Mouse (Mus musculus): Measurements from ENCODE around the gene Klhdc4. TPM values are rescaled to one million over a fixed set of nuclear protein-coding genes. Genes with fewer than 3 reads are reported as not detected.

Gene Klhdc4
- polyA plus RNA-seq, 1 experiment from 2014 or later, result 27.7 TPM

DNA sequence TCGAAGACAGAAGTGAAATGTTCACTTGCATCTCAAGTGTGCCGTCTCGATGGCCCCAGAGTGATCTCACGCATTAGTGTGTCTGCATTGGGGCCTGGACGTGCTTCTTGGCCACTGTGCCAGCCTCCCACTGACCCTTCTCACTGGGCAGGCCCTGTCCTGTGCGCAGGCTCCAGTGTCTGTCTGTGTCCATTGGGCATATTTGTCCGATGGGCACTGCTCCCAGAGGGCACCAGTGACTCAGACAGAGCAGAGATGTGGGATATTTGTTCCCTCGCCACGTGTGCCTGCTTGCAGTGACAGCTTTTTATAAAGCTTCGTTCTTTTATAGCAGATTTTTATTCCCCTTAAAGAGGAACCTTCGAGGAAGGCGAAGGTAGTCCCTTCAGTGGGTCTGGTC lies 55.5 kb downstream of the Klhdc4 start:
- H3K4me1 ChIP-seq (replicated peaks), result no peaks in the 10 kb centered on the region
- ATAC-seq (ENCODE audit: insufficient number of reproducible peaks, low FRiP score), result no peak
- no peak overlapping the region for H3K4me3 ChIP-seq
- H3K36me3 ChIP-seq, result no peaks in the 10 kb centered on the region
- no peak overlapping the region for H3K9ac ChIP-seq
- H3K4me2 ChIP-seq, result no peak overlapping the region
- H3K27ac ChIP-seq (ENCODE audit: poor library complexity, severe bottlenecking), result no peak overlapping the region
- peaks cover 8% of the 10 kb centered on the region; the same call in 1 of the 2 replicates for H3K27me3 ChIP-seq (replicated peaks)
- 81% methylated on average over 12 of the region's 12 CpGs for WGBS
- H3K9me3 ChIP-seq (replicated peaks), result no peaks in the 10 kb centered on the region

DNA sequence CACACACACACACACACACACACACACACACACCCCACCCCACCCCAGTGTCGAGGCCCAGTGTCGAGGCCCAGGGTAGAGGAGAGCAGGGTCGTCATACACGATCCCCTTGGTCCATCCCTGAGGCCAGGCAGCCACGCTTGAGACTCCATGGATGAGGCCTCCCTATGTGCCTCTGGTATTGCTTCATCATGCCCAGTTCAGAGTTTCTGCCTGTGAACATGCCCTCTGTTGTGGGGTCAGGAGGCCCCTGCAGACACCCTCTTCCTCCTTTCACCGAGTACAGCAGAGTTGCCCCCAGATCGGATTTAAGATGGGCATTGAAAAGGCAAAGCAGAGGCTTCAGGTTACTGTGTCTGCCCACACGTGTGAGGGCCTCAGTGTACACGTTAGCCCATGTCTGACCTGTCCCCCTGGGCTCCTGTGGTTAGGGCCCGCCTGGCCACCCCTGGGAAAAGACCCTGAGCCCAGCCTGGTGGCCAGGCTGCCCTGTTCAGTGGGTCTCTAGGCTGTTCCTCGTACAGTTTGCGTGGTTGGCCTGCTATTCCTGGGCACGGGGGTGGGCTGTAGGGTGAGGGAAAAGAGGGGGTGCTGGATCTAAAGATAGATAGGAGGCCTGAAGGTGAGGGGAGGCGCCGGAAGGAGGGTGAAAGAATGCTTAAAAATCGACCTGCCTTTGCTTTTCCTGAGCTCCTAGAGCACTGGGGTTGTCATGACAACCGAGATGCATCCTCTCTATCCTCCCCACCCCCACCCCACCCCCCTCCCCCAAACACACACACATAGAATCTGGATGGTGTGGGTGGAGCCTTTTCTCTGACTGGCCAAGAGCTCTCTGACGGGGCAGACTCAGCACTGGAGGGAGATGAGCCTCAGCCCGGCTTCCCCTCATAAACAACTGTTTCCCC lies 58.3 kb downstream of the Klhdc4 start:
- Histone ChIP-seq H3K27me3 (replicated peaks) (peaks cover 21% of the 10 kb centered on the region; the same call in 1 of the 2 replicates), H3K27ac (ENCODE audit: poor library complexity, severe bottlenecking) (no peak overlapping the region), H3K36me3 (no peaks in the 10 kb centered on the region), H3K9ac (no peak overlapping the region), H3K4me3 (no peak overlapping the region), H3K9me3 (replicated peaks) (no peaks in the 10 kb centered on the region), H3K4me1 (replicated peaks) (no peaks in the 10 kb centered on the region), H3K4me2 (no peak overlapping the region)
- ATAC-seq (ENCODE audit: insufficient number of reproducible peaks, low FRiP score), result no peak
- WGBS, result 43% methylated on average over 19 of the region's 19 CpGs

DNA sequence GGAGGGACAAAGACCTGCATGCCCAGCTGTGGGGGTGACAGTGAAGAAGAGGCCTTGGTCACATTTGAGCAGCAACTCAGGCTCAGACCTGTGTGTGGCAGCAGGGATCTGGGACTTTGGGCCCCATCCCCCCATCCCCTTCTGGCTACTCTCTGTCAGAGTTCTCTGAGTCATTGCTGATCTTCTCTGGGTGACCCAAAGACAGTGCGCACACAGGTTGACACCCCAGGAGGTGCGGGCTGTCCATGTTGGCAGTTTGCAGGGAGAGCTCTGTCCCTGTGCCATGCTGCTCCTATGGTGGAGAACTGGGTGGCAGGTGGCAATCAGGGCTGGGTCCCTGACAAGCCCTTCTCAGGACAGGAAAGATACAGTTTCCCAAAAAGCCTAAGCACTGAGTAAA lies 59.7 kb downstream of the Klhdc4 start:
- Histone ChIP-seq H3K36me3 (no peaks in the 10 kb centered on the region), H3K27ac (ENCODE audit: poor library complexity, severe bottlenecking) (no peak overlapping the region), H3K27me3 (replicated peaks) (peaks cover 28% of the 10 kb centered on the region; the same call in 1 of the 2 replicates), H3K4me2 (no peak overlapping the region), H3K4me1 (replicated peaks) (no peaks in the 10 kb centered on the region), H3K9ac (no peak overlapping the region), H3K9me3 (replicated peaks) (no peaks in the 10 kb centered on the region), H3K4me3 (no peak overlapping the region)
- no peak for ATAC-seq (ENCODE audit: insufficient number of reproducible peaks, low FRiP score)
- WGBS, result 85% methylated on average over 2 of the region's 2 CpGs

DNA sequence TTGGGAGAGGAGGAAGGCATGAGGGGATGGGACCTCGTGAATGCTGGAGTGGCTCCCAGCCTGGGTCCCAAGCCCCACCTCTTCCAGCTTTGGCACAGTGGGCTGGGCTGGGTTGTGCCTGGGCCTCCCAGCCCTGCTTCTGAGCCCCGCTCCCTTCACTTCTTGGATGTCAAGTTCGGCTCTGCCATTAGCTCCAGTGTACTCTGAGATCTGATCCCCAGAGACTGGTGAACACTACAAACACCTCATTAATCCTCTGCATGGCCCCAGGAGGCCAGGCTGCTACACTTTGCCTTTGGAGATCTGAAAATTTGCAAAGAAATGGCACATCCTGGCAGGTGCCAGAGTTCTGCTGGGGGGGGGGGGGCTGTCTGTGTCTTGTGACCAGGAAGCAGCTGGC lies 60.3 kb downstream of the Klhdc4 start:
- Histone ChIP-seq H3K9me3 (replicated peaks) (no peaks in the 10 kb centered on the region), H3K27me3 (replicated peaks) (peaks cover 32% of the 10 kb centered on the region; the same call in 1 of the 2 replicates), H3K36me3 (no peaks in the 10 kb centered on the region), H3K9ac (no peak overlapping the region), H3K4me1 (replicated peaks) (no peaks in the 10 kb centered on the region), H3K4me2 (no peak overlapping the region), H3K4me3 (no peak overlapping the region), H3K27ac (ENCODE audit: poor library complexity, severe bottlenecking) (no peak overlapping the region)
- ATAC-seq (ENCODE audit: insufficient number of reproducible peaks, low FRiP score), result no peak
- 38% methylated on average over 3 of the region's 3 CpGs for WGBS

DNA sequence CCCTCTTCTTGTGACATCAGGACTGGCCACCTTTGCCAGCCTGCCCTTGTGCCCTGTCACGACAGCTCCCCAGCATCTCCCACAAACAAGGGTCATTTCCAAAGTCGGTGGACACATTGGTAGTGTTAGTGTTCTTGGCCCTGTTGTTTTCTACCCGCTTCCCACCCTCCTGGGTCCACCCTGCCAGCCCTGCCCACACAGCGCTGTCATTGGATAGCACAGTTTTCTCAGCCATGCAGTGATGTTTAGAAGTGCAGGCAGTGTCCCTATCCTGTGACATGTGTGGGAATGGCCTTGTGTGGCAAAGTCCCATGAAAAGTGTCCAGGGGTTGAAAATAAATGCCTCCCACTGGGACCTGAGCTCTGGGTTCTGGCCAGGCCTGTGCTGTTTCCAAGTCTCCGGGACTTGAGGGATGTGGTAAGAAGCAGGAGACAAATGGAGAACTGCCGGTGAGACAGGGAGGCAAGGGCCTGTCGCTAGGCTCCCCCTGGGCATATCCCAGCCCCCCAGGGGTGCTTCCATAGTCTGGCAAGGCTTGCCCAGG lies 63.7 kb downstream of the Klhdc4 start:
- H3K4me2 ChIP-seq, result no peak overlapping the region
- 69% methylated on average over 7 of the region's 7 CpGs for WGBS
- no peaks in the 10 kb centered on the region for H3K36me3 ChIP-seq
- no peak overlapping the region for H3K4me3 ChIP-seq
- no peak for ATAC-seq (ENCODE audit: insufficient number of reproducible peaks, low FRiP score)
- H3K27ac ChIP-seq (ENCODE audit: poor library complexity, severe bottlenecking), result no peak overlapping the region
- H3K9me3 ChIP-seq (replicated peaks), result no peaks in the 10 kb centered on the region
- H3K9ac ChIP-seq, result no peak overlapping the region
- H3K27me3 ChIP-seq (replicated peaks), result peaks cover 27% of the 10 kb centered on the region; the same call in 1 of the 2 replicates
- no peaks in the 10 kb centered on the region for H3K4me1 ChIP-seq (replicated peaks)

DNA sequence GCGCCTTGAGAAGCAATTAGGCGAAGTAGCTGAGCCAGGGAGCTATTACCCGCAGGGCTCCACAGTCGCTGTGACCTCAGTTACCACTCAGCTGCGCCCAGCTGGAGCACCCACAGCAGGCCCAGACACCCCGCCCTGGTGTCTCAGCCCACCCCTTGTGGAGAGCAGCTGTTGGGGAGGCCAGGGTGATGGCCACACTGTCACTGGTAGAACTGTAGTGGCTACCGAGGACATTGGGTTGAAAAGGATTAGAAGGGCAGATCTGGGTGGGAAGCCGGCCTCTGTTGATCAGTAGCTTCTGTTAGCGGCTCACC lies 65.7 kb downstream of the Klhdc4 start:
- ATAC-seq (ENCODE audit: insufficient number of reproducible peaks, low FRiP score), result no peak
- H3K4me2 ChIP-seq, result no peak overlapping the region
- H3K27ac ChIP-seq (ENCODE audit: poor library complexity, severe bottlenecking), result no peak overlapping the region
- no peak overlapping the region for H3K4me3 ChIP-seq
- no peak overlapping the region for H3K9ac ChIP-seq
- H3K27me3 ChIP-seq (replicated peaks), result peaks cover 38% of the 10 kb centered on the region
- no peaks in the 10 kb centered on the region for H3K36me3 ChIP-seq
- WGBS, result 58% methylated on average over 9 of the region's 9 CpGs
- no peaks in the 10 kb centered on the region for H3K4me1 ChIP-seq (replicated peaks)
- no peaks in the 10 kb centered on the region for H3K9me3 ChIP-seq (replicated peaks)

DNA sequence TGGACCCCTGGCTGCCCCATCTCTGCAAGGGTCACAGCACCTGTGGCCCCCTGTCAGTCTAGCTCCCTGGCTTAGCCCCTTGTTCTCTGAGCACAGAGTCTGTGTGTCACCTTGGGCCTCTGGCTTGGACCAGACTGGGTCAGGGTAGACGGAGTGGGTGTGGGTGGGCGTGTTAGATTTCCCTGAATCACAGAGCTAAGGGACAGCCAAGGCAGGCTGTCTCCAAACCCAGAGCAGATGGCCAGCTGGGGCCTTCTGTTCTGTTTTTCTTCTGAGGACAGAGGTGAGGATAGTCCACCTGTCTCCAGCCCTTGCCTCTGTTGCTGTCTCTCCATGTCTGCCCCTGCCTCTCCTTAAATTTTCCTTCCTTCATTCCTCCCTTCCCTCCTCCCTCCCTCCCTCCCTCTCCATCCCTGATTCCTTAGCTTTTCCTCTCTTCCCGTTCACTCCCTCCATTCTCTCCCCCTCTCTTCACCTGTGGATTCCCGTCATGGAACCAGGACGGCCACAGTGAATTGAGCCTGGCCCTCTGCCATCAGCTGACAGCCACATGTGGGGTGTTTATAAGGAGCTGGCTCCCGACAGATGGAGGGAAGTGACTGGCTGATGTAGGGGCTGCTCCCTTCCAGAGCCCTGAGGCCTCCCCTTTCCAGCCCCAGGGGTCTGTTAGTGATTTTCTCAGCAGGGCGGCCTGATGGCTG lies 66.2 kb downstream of the Klhdc4 start:
- Histone ChIP-seq H3K27me3 (replicated peaks) (peaks cover 40% of the 10 kb centered on the region), H3K9me3 (replicated peaks) (no peaks in the 10 kb centered on the region), H3K36me3 (no peaks in the 10 kb centered on the region), H3K4me3 (no peak overlapping the region), H3K4me2 (no peak overlapping the region), H3K27ac (ENCODE audit: poor library complexity, severe bottlenecking) (no peak overlapping the region), H3K4me1 (replicated peaks) (no peaks in the 10 kb centered on the region), H3K9ac (no peak overlapping the region)
- 40% methylated on average over 7 of the region's 7 CpGs for WGBS
- ATAC-seq (ENCODE audit: insufficient number of reproducible peaks, low FRiP score), result no peak

DNA sequence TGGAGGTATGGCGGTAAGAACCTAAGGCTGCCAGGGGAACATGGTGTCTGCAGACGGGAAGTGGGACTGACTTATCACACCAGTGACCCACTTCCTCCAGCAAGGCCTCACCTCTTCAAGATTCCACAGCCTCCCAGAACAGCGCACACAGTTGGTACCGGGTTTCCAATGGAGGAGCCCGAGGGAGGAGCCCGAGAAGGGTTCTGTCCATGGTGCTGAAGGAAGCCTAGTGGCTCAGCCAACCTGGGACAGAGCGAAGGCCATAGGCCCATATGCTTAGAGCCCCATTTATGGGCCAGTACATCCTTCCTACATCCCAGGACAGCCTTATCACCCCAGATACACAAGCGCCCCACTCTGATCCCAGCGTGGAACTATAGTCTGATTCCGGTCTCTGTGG lies 67.9 kb downstream of the Klhdc4 start:
- no peak overlapping the region for H3K27ac ChIP-seq (ENCODE audit: poor library complexity, severe bottlenecking)
- H3K9ac ChIP-seq, result no peak overlapping the region
- no peaks in the 10 kb centered on the region for H3K36me3 ChIP-seq
- ATAC-seq (ENCODE audit: insufficient number of reproducible peaks, low FRiP score), result no peak
- no peak overlapping the region for H3K4me3 ChIP-seq
- no peaks in the 10 kb centered on the region for H3K4me1 ChIP-seq (replicated peaks)
- no peak overlapping the region for H3K4me2 ChIP-seq
- peaks cover 39% of the 10 kb centered on the region for H3K27me3 ChIP-seq (replicated peaks)
- H3K9me3 ChIP-seq (replicated peaks), result no peaks in the 10 kb centered on the region
- WGBS, result 21% methylated on average over 10 of the region's 10 CpGs

DNA sequence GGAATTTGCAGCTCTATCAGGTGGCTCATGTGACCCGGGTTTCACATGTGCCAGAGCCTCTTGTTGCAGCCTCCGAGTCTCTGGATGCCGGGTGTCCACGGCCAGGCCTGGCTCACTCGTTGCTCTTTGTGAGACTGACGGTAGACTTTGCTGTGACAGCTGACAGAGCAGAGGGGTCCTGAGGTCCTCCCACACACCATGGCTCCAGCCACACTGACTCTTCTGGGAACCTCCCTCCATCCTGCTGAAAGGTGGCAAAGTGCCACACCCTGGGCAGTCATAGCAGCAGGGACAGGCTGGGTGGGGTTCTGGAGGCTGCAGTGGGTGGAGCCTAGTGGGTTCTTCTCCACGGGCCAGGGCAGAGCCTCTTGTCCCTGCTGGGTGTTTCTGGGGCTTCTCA lies 68.9 kb downstream of the Klhdc4 start:
- Histone ChIP-seq H3K4me2 (no peak overlapping the region), H3K36me3 (no peaks in the 10 kb centered on the region), H3K27ac (ENCODE audit: poor library complexity, severe bottlenecking) (no peak overlapping the region), H3K27me3 (replicated peaks) (peaks cover 44% of the 10 kb centered on the region), H3K9me3 (replicated peaks) (no peaks in the 10 kb centered on the region), H3K9ac (no peak overlapping the region), H3K4me3 (no peak overlapping the region), H3K4me1 (replicated peaks) (no peaks in the 10 kb centered on the region)
- ATAC-seq (ENCODE audit: insufficient number of reproducible peaks, low FRiP score), result no peak
- 64% methylated on average over 7 of the region's 7 CpGs for WGBS

DNA sequence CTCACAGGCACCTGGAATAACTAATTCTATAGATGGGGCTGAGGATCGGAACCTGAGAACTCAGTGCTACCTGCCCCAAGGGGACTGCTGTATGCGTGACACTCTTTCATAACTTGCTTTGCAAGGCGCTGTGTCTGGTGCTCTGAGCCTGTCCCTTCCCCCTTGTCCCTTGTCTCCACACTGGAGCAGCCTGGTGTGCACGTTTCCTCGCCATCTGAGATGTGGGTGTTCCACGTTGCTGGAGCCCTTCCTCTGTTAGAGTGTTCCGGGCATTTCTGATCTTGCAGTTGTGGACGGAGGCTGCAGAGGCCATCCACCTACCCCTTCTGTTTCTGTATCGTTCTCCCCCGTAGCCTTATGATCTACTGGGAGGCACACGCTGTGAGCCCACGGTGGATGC lies 70.9 kb downstream of the Klhdc4 start:
- Histone ChIP-seq H3K4me1 (replicated peaks) (no peaks in the 10 kb centered on the region), H3K9me3 (replicated peaks) (no peaks in the 10 kb centered on the region), H3K4me3 (no peak overlapping the region), H3K27ac (ENCODE audit: poor library complexity, severe bottlenecking) (no peak overlapping the region), H3K27me3 (replicated peaks) (peaks cover 51% of the 10 kb centered on the region), H3K36me3 (no peaks in the 10 kb centered on the region), H3K4me2 (no peak overlapping the region), H3K9ac (no peak overlapping the region)
- 54% methylated on average over 12 of the region's 12 CpGs for WGBS
- no peak for ATAC-seq (ENCODE audit: insufficient number of reproducible peaks, low FRiP score)

DNA sequence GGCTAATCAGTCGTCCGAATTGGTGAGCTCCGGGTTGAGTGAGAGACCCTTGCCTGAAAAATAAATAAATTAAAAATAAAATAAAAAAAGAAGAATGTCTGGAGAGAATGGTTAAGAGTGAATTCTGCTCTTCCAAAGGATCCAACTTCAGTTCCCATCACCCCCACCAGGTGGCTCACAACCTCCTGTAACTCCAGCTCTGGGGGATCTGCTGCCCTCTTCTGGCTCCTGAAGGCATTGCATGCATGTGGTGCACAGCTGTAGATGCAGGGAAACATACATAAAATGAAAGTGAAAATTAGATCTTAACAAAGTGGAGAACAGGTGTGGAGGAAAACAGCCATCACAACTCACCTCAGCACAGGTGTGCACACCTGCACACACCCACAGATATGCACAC lies 78.0 kb downstream of the Klhdc4 start:
- no peak for ATAC-seq (ENCODE audit: insufficient number of reproducible peaks, low FRiP score)
- no peaks in the 10 kb centered on the region for H3K4me1 ChIP-seq (replicated peaks)
- H3K27me3 ChIP-seq (replicated peaks), result peaks cover 60% of the 10 kb centered on the region
- no peak overlapping the region for H3K9ac ChIP-seq
- no peak overlapping the region for H3K4me2 ChIP-seq
- 15% methylated on average over 3 of the region's 3 CpGs for WGBS
- H3K9me3 ChIP-seq (replicated peaks), result peaks cover 12% of the 10 kb centered on the region
- H3K36me3 ChIP-seq, result no peaks in the 10 kb centered on the region
- H3K4me3 ChIP-seq, result no peak overlapping the region
- H3K27ac ChIP-seq (ENCODE audit: poor library complexity, severe bottlenecking), result no peak overlapping the region
